Mouse (Mus musculus) lung, embryonic 15.5 days (tissue): Measurements from ENCODE around the gene Dab2ip. TPM values are rescaled to one million over a fixed set of nuclear protein-coding genes. Genes with fewer than 3 reads are reported as not detected.

ENCODE experiments used
- ATAC-seq: fragments of 200-750 bp; cut with Nextera tagmentation; 2 replicates; pipeline ENCODE4 v1.8.0; 2017; ENCODE audit warnings: moderate number of reproducible peaks, borderline replicate concordance; ENCODE audit not compliant: low FRiP score, low TSS enrichment; ENCODE audit errors: extremely low read depth
- H3K27ac ChIP-seq: fragments of 300-500 bp; sonication (generic); 2 replicates; pipeline ENCODE4 v1.5.1; 2015; ENCODE audit warnings: moderate library complexity, mild to moderate bottlenecking, inconsistent platforms
- H3K27me3 ChIP-seq: fragments of 300-500 bp; sonication (generic); 2 replicates; pipeline ENCODE4 v1.6.1; 2015; ENCODE audit warnings: inconsistent platforms
- H3K36me3 ChIP-seq: fragments of 300-500 bp; sonication (generic); 2 replicates; pipeline ENCODE4 v1.6.1; 2015; ENCODE audit warnings: inconsistent platforms
- H3K4me1 ChIP-seq: fragments of 300-500 bp; sonication (generic); 2 replicates; pipeline ENCODE4 v1.6.1; 2015; ENCODE audit warnings: inconsistent platforms
- H3K4me2 ChIP-seq: fragments of 300-500 bp; sonication (generic); 2 replicates; pipeline ENCODE4 v1.6.1; 2015; ENCODE audit warnings: inconsistent platforms, mild to moderate bottlenecking, moderate library complexity
- H3K4me3 ChIP-seq: fragments of 300-500 bp; sonication (generic); 2 replicates; pipeline ENCODE4 v1.5.1; 2015; ENCODE audit warnings: mild to moderate bottlenecking, inconsistent platforms
- H3K9ac ChIP-seq: fragments of 300-500 bp; sonication (generic); 2 replicates; pipeline ENCODE4 v1.6.1; 2015; ENCODE audit warnings: inconsistent platforms
- H3K9me3 ChIP-seq: fragments of 300-500 bp; sonication (generic); 2 replicates; pipeline ENCODE4 v1.6.1; 2016; ENCODE audit warnings: inconsistent platforms
- WGBS: fragments of 180-500 bp; shearing (Covaris S2); methylation state at CpG from one replicate; pipeline ENCODE4 v1.1.7; 2015; 5-methylcytosine and 5-hydroxymethylcytosine counted together
- polyA plus RNA-seq: library from polyadenylated mRNA; unstranded; fragments of >200 nt; fragmentation: Nextera tagmentation; extraction: Ambion mirVana; gene quantifications from 2 replicates; pipeline ENCODE4 v1.2.1, GENCODE M21; 2015

The Dab2ip gene
- polyA plus RNA-seq, 1 experiment from 2014 or later, result 54.2 TPM

- Histone ChIP-seq H3K4me1 (peaks cover 36% of the 10 kb centered on the region), H3K9ac (no peak overlapping the region), H3K27ac (peak overlapping the region; percentile 45), H3K4me2 (no peak overlapping the region), H3K9me3 (no peaks in the 10 kb centered on the region), H3K36me3 (peaks cover 31% of the 10 kb centered on the region), H3K4me3 (no peak overlapping the region), H3K27me3 (no peaks in the 10 kb centered on the region)
- ATAC-seq, result peak; percentile 79
- WGBS, result 45% methylated on average over 16 of the region's 16 CpGs
Measured at GRCm38 (mm10) chr2:35729077-35730065, 171.3 kb downstream of the Dab2ip start.

GRCm38 (mm10) chr2:35731671-35732449 is 173.8 kb downstream of the Dab2ip start:
- peaks cover 16% of the 10 kb centered on the region for H3K36me3 ChIP-seq
- H3K9me3 ChIP-seq, result peaks cover 5% of the 10 kb centered on the region; the same call in 1 of the 2 replicates
- H3K4me3 ChIP-seq, result no peak overlapping the region
- no peak overlapping the region for H3K4me2 ChIP-seq
- no peak for ATAC-seq
- peaks cover 36% of the 10 kb centered on the region for H3K4me1 ChIP-seq
- peak overlapping the region; percentile 43 for H3K27ac ChIP-seq
- H3K27me3 ChIP-seq, result no peaks in the 10 kb centered on the region
- 45% methylated on average over 18 of the region's 18 CpGs for WGBS
- H3K9ac ChIP-seq, result no peak overlapping the region

GRCm38 (mm10) chr2:35735001-35735400 is 176.9 kb downstream of the Dab2ip start:
- Histone ChIP-seq H3K4me3 (no peak overlapping the region), H3K27ac (no peak overlapping the region), H3K36me3 (no peaks in the 10 kb centered on the region), H3K9ac (no peak overlapping the region), H3K27me3 (no peaks in the 10 kb centered on the region), H3K4me1 (peaks cover 25% of the 10 kb centered on the region), H3K4me2 (no peak overlapping the region), H3K9me3 (peaks cover 5% of the 10 kb centered on the region; the same call in 1 of the 2 replicates)
- 98% methylated on average over 2 of the region's 2 CpGs for WGBS
- no peak for ATAC-seq

DNA sequence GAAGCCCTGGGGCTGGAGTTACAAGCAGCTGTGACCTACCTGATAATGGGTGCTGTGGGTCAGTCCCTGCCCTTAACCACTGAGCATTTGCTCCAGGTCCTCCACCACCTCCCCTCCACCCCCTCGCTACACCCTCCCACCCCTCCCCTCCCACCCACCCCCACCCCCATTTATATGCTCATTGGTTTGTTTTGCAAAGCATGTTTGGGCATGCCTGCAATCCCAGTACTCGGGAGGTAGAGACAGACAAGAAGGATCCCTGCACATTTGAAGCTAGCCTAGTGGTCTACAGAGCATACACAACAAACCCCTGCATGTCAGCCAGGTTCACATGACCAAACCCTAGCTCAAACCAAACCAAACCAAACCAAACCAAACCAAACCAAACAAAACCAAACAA is 178.0 kb downstream of the Dab2ip start:
- no peak for ATAC-seq
- no peak overlapping the region for H3K27ac ChIP-seq
- H3K4me2 ChIP-seq, result no peak overlapping the region
- H3K9ac ChIP-seq, result no peak overlapping the region
- peaks cover 5% of the 10 kb centered on the region; the same call in 1 of the 2 replicates for H3K9me3 ChIP-seq
- H3K4me3 ChIP-seq, result no peak overlapping the region
- WGBS, result 69% methylated on average over 2 of the region's 2 CpGs
- no peaks in the 10 kb centered on the region for H3K27me3 ChIP-seq
- no peaks in the 10 kb centered on the region for H3K36me3 ChIP-seq
- H3K4me1 ChIP-seq, result peaks cover 21% of the 10 kb centered on the region

- Histone ChIP-seq H3K4me2 (no peak overlapping the region), H3K9me3 (peaks cover 5% of the 10 kb centered on the region; the same call in 1 of the 2 replicates), H3K36me3 (no peaks in the 10 kb centered on the region), H3K27ac (no peak overlapping the region), H3K27me3 (no peaks in the 10 kb centered on the region), H3K4me3 (no peak overlapping the region), H3K9ac (no peak overlapping the region), H3K4me1 (peaks cover 9% of the 10 kb centered on the region)
- WGBS, result 68% methylated on average over 7 of the region's 7 CpGs
- no peak for ATAC-seq
Measured at GRCm38 (mm10) chr2:35737467-35738027, 179.5 kb downstream of the Dab2ip start.

- Histone ChIP-seq H3K4me3 (no peak overlapping the region), H3K27ac (no peak overlapping the region)
- ATAC-seq, result no peak
Measured at GRCm38 (mm10) chr2:35739669-35740254, 181.7 kb downstream of the Dab2ip start.

GRCm38 (mm10) chr2:35745876-35746275 is 187.8 kb downstream of the Dab2ip start:
- no peak overlapping the region for H3K27ac ChIP-seq
- no peak for ATAC-seq
- H3K4me1 ChIP-seq, result peaks cover 23% of the 10 kb centered on the region; the same call in 1 of the 2 replicates
- WGBS, result 88% methylated on average over 10 of the region's 10 CpGs
- H3K27me3 ChIP-seq, result no peaks in the 10 kb centered on the region
- no peak overlapping the region for H3K4me2 ChIP-seq
- no peak overlapping the region for H3K9ac ChIP-seq
- H3K36me3 ChIP-seq, result no peaks in the 10 kb centered on the region
- no peaks in the 10 kb centered on the region for H3K9me3 ChIP-seq
- no peak overlapping the region for H3K4me3 ChIP-seq

More at GRCm38 (mm10) chr2:35739669-35740254, 181.7 kb downstream of the Dab2ip start:
- Histone ChIP-seq H3K36me3 (no peaks in the 10 kb centered on the region), H3K4me1 (peaks cover 9% of the 10 kb centered on the region), H3K27me3 (no peaks in the 10 kb centered on the region), H3K9ac (no peak overlapping the region), H3K4me2 (peak overlapping the region; percentile 28; the same call in 1 of the 2 replicates), H3K9me3 (peaks cover 4% of the 10 kb centered on the region; the same call in 1 of the 2 replicates)
- 42% methylated on average over 13 of the region's 13 CpGs for WGBS

DNA sequence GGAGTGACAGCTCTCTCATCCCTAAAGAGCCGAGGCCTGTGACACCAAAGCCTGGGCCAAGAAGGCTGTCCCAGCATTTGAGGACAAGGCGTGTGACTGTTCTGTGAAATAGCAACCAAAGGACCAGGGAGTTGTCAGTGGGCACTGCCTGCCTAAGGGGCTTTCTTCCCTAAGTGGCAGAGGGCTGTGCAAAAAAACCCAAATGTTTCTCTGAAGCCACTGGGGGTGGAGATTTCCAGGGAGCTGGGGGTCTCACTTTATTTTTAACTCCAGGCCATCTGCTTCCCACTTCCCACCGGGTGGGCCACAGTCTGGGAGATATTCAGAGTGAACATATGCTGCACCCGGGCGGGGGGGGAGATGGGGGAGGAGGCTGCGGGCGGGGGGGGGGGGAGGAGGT is 188.6 kb downstream of the Dab2ip start:
- Histone ChIP-seq H3K27ac (no peak overlapping the region), H3K4me1 (peaks cover 27% of the 10 kb centered on the region; the same call in 1 of the 2 replicates), H3K9me3 (no peaks in the 10 kb centered on the region), H3K4me2 (no peak overlapping the region), H3K36me3 (no peaks in the 10 kb centered on the region), H3K9ac (no peak overlapping the region), H3K4me3 (no peak overlapping the region), H3K27me3 (no peaks in the 10 kb centered on the region)
- 26% methylated on average over 6 of the region's 7 CpGs for WGBS
- ATAC-seq, result no peak

- WGBS, result 62% methylated on average over 12 of the region's 12 CpGs
- Histone ChIP-seq H3K27me3 (no peaks in the 10 kb centered on the region), H3K36me3 (no peaks in the 10 kb centered on the region), H3K9me3 (no peaks in the 10 kb centered on the region), H3K27ac (no peak overlapping the region), H3K4me1 (peaks cover 27% of the 10 kb centered on the region; the same call in 1 of the 2 replicates), H3K9ac (no peak overlapping the region), H3K4me2 (no peak overlapping the region), H3K4me3 (no peak overlapping the region)
- ATAC-seq, result no peak
Measured at GRCm38 (mm10) chr2:35747371-35748035, 189.4 kb downstream of the Dab2ip start.

- peak overlapping the region; percentile 18; the same call in 1 of the 2 replicates for H3K27ac ChIP-seq
- peak; percentile 72 for ATAC-seq
- H3K36me3 ChIP-seq, result no peaks in the 10 kb centered on the region
- no peaks in the 10 kb centered on the region for H3K27me3 ChIP-seq
- H3K9me3 ChIP-seq, result no peaks in the 10 kb centered on the region
- peaks cover 27% of the 10 kb centered on the region; the same call in 1 of the 2 replicates for H3K4me1 ChIP-seq
- no peak overlapping the region for H3K9ac ChIP-seq
- 40% methylated on average over 7 of the region's 7 CpGs for WGBS
- H3K4me3 ChIP-seq, result no peak overlapping the region
- H3K4me2 ChIP-seq, result no peak overlapping the region
Measured at GRCm38 (mm10) chr2:35750533-35751141, 192.6 kb downstream of the Dab2ip start.
